30 mouse cellular contexts compared by ENCODE assay signal in the genomic region with DNA sequence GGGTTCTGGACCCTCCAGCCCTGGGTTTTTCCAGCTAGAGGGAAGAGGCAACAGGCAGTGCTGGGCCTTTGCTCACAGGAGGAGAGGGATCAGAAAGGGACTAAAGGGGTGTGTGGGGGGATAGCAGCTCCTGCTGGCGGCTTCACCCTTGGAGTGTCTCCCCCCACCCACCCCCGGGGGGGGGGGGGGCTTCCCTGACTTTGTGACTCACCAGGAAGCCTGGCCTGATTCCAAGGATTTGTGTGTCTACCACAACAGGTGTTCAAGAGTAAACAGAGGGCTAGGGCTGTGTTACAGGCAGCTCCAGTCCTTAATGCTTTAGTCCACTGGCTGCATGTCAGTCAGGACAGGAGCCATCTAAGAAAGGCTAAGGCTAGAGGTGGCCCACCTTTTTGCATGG. TPM values are rescaled to one million over a fixed set of nuclear protein-coding genes. Genes with fewer than 3 reads are reported as not detected.
DNase-seq lines count a peak whose midpoint lies in the region; ATAC-seq and TF ChIP-seq lines count a peak whose summit lies in the region.
"Had no signal": no experiment of that assay in that cellular context is flagged by ENCODE, and none has a peak within 500 bp of the region (broad histone marks: within the 10 kb centered on the region; RNA-seq: fewer than 3 reads in every experiment).

No protein-coding gene starts in this region.

- peaks cover 16% of the 10 kb centered on the region for H3K36me3 ChIP-seq in heart, adult 2 months (ENCODE audit: control insufficient read depth, insufficient read depth, low read length)
- peaks cover 24% of the 10 kb centered on the region for H3K36me3 ChIP-seq in stomach, postnatal 0 days (ENCODE audit: control insufficient read depth, insufficient read depth, low read length)

- TF ChIP-seq EP300 in heart, adult 2 months (IDR thresholded peaks at IDR 0.05; ENCODE audit: insufficient read depth, low read depth, low read length): no peak
- no peak for TF ChIP-seq EP300 in stomach, postnatal 0 days (optimal IDR thresholded peaks at IDR 0.05)

- ATAC-seq in stomach, postnatal 0 days (ENCODE audit: low FRiP score, low TSS enrichment): no peak
- ATAC-seq: forebrain, embryonic 14.5 days; forebrain, embryonic 16.5 days had no signal

- intact Hi-C loops in heart, adult 2 months (cut with DNase I): no loop called here

- TF ChIP-seq POLR2A in heart, adult 2 months (IDR thresholded peaks at IDR 0.05; ENCODE audit: insufficient read depth, low read depth, low read length): no peak

- no peak overlapping the region for H3K9ac ChIP-seq in heart, adult 2 months (ENCODE audit: low read depth, low read length)
- no peak overlapping the region for H3K9ac ChIP-seq in stomach, postnatal 0 days (ENCODE audit: low read length)
- H3K9ac ChIP-seq: embryonic facial prominence, embryonic 12.5 days; embryonic facial prominence, embryonic 15.5 days; forebrain, embryonic 12.5 days had no signal

- H3K4me3 ChIP-seq in heart, adult 2 months: no peak overlapping the region
- no peak overlapping the region for H3K4me3 ChIP-seq in stomach, postnatal 0 days (ENCODE audit: low read depth, low read length)
- H3K4me3 ChIP-seq: embryonic facial prominence, embryonic 12.5 days; embryonic facial prominence, embryonic 15.5 days; erythroblast, embryonic 14.5 days; forebrain, embryonic 10.5 days; forebrain, embryonic 12.5 days had no signal

- H3K27me3 ChIP-seq in heart, adult 2 months (ENCODE audit: control insufficient read depth, insufficient read depth, low read length): no peaks in the 10 kb centered on the region
- H3K27me3 ChIP-seq in stomach, postnatal 0 days (ENCODE audit: control insufficient read depth, insufficient read depth, low read length): no peaks in the 10 kb centered on the region
- H3K27me3 ChIP-seq: embryonic facial prominence, embryonic 12.5 days; embryonic facial prominence, embryonic 15.5 days; forebrain, embryonic 12.5 days had no signal

- 40% methylated on average over 2 of the region's 2 CpGs for WGBS in heart, adult 2 months
- WGBS in stomach, postnatal 0 days: 0% methylated on average over 2 of the region's 2 CpGs

- no peak overlapping the region for H3K4me2 ChIP-seq in stomach, postnatal 0 days (replicated peaks; ENCODE audit: low read depth)
- H3K4me2 ChIP-seq: embryonic facial prominence, embryonic 12.5 days; embryonic facial prominence, embryonic 15.5 days; forebrain, embryonic 12.5 days had no signal

- H3K4me1 ChIP-seq in heart, adult 2 months (ENCODE audit: control insufficient read depth, insufficient read depth, low read length): peaks cover 6% of the 10 kb centered on the region; the same call in 1 of the 2 replicates
- no peaks in the 10 kb centered on the region for H3K4me1 ChIP-seq in stomach, postnatal 0 days (replicated peaks; ENCODE audit: control insufficient read depth, insufficient read depth)

- DNase-seq in heart, adult 11 months: peak; percentile 82
- DNase-seq in heart, adult 2 months: no peak
- DNase-seq in retina, postnatal 1 day: peak; percentile 30
- no peak for DNase-seq in retina, embryonic 14.5 days (ENCODE audit: low spot score)
- DNase-seq in NIH3T3 (ENCODE audit: low read depth): peak; percentile 29
- DNase-seq in stomach, postnatal 0 days (ENCODE audit: low spot score): peak; percentile 41
- no peak for DNase-seq in layer of hippocampus, adult 11-12 months (ENCODE audit: low spot score)
- no peak for DNase-seq in kidney, adult 18-20 months
- DNase-seq: adrenal gland, adult 2 months; adrenal gland, postnatal 10 days; adrenal gland, postnatal 25 days; cerebellum, adult 11 months; cerebellum, adult 18-20 months; cerebellum, adult 8-10 months; cerebellum, adult 9-11 months; cerebellum, postnatal 36 days; embryo, embryonic 11 days had no signal

- H3K9me3 ChIP-seq in stomach, postnatal 0 days (ENCODE audit: control insufficient read depth, low read length): no peaks in the 10 kb centered on the region
- H3K9me3 ChIP-seq: embryonic facial prominence, embryonic 12.5 days; embryonic facial prominence, embryonic 15.5 days; forebrain, embryonic 10.5 days; forebrain, embryonic 12.5 days had no signal

- H3K27ac ChIP-seq in heart, adult 2 months: no peak overlapping the region
- no peak overlapping the region for H3K27ac ChIP-seq in stomach, postnatal 0 days (replicated peaks)
- H3K27ac ChIP-seq: embryonic facial prominence, embryonic 12.5 days; embryonic facial prominence, embryonic 15.5 days; forebrain, embryonic 10.5 days; forebrain, embryonic 12.5 days had no signal

- no peak for TF ChIP-seq CTCF in heart, adult 2 months (IDR thresholded peaks at IDR 0.05)
- no peak for TF ChIP-seq CTCF in stomach, postnatal 0 days (IDR thresholded peaks at IDR 0.05; ENCODE audit: low read depth)

- no peaks in the 10 kb centered on the region for H3K79me2 ChIP-seq in heart, adult 2 months (replicated peaks; ENCODE audit: control insufficient read depth, insufficient read depth, low read length)

RNA-seq across cellular contexts. Expression of a gene that starts 6.8 kb away (rescaled TPM):
- 10 to 100 TPM; 38.9 to 41.9 TPM for total RNA-seq in heart, adult 2 months (2021)
- 41.2 and 42.3 TPM in 2 replicates for polyA plus RNA-seq in heart, adult 2 months (2012; rRNA removed)
- 13.3 and 15.5 TPM in 2 replicates for polyA plus RNA-seq in stomach, postnatal 0 days (2015; fragmentation: Nextera tagmentation; extraction: Ambion mirVana)

RNA-seq across cellular contexts. Expression of a gene that starts 10.9 kb away (rescaled TPM):
- total RNA-seq in heart, adult 2 months (2021): 10 to 100 TPM; 62.4 to 65.8 TPM
- 88.6 and 123 TPM in 2 replicates for polyA plus RNA-seq in heart, adult 2 months (2012; rRNA removed)
- 20.1 and 21.7 TPM in 2 replicates for polyA plus RNA-seq in stomach, postnatal 0 days (2015; fragmentation: Nextera tagmentation; extraction: Ambion mirVana)

RNA-seq across cellular contexts. Expression of a gene that starts 38.1 kb away (rescaled TPM):
- total RNA-seq in heart, adult 2 months (2021): 100 to 1,000 TPM; 117 to 262 TPM
- polyA plus RNA-seq in heart, adult 2 months (2012; rRNA removed): 204 and 212 TPM in 2 replicates
- not detected in 2 replicates for polyA plus RNA-seq in stomach, postnatal 0 days (2015; fragmentation: Nextera tagmentation; extraction: Ambion mirVana)
- total RNA-seq: adrenal gland, postnatal 10 days; adrenal gland, postnatal 25 days; common myeloid progenitor, adult 5-6 weeks; MEL had no signal
- polyA plus RNA-seq: adrenal gland, adult 2 months; brain, embryonic 14.5 days; embryonic facial prominence, embryonic 12.5 days; erythroblast, embryonic 14.5 days; forebrain, embryonic 10.5 days; forebrain, embryonic 12.5 days; forebrain, embryonic 14.5 days; forebrain, embryonic 16.5 days had no signal

RNA-seq across cellular contexts. Expression of a gene that starts 43.0 kb away (rescaled TPM):
- 100 to 1,000 TPM; 626 to 697 TPM for total RNA-seq in heart, adult 2 months (2021)
- polyA plus RNA-seq in heart, adult 2 months (2012; rRNA removed): 395 and 619 TPM in 2 replicates
- polyA plus RNA-seq in stomach, postnatal 0 days (2015; fragmentation: Nextera tagmentation; extraction: Ambion mirVana): 26.7 and 27.2 TPM in 2 replicates

RNA-seq across cellular contexts. Expression of a gene that starts 53.0 kb away (rescaled TPM):
- 1,000 to 10,000 TPM; 1,237 to 1,820 TPM for total RNA-seq in heart, adult 2 months (2021)
- polyA plus RNA-seq in heart, adult 2 months (2012; rRNA removed): 4,085 and 4,474 TPM in 2 replicates
- 0.30 and 0.74 TPM in 2 replicates for polyA plus RNA-seq in stomach, postnatal 0 days (2015; fragmentation: Nextera tagmentation; extraction: Ambion mirVana)
- total RNA-seq: adrenal gland, adult 2 months; adrenal gland, postnatal 10 days; adrenal gland, postnatal 25 days; adrenal gland, postnatal 4 days; common myeloid progenitor, adult 5-6 weeks; ES-E14; MEL had no signal
- polyA plus RNA-seq: adrenal gland, adult 2 months; C2C12; erythroblast, embryonic 14.5 days; forebrain, embryonic 16.5 days had no signal

Comparison
In these comparisons a context has a peak if more than half of its experiments do, and no peak if none do; other contexts are left out.
1. DNase-seq: peak in heart, adult 11 months (single experiment), retina, postnatal 1 day (single experiment), NIH3T3 (single experiment) and stomach, postnatal 0 days (single experiment); none in heart, adult 2 months (0 of 2), retina, embryonic 14.5 days (single experiment), layer of hippocampus, adult 11-12 months (single experiment) and kidney, adult 18-20 months (single experiment).
2. RNA of a gene that starts 38.1 kb away (polyA plus RNA-seq): 204 to 212 TPM in heart, adult 2 months; not detected in stomach, postnatal 0 days; every median in the first group is over 100 times any median in the second.